11 mouse cellular contexts compared by ENCODE assay signal in the genomic region with DNA sequence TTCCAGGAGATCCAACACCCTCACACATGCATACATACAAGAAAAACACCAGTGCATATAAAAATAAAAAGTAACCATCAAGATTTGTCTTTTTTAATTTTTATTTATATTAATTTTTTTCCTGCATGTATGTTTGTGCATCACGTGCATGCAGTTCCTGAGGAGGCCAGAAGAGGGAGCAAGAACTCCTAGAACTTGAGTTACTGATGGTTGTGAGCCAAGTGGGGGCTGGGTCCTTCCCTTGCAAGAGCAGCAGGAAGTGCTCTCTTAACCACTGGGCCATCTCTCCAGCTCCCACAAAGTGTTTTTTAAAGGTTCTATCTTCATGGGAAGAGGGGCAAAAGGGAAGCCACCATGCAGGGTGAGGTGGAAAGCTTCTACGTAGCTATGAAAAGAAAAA. TPM values are rescaled to one million over a fixed set of nuclear protein-coding genes. Genes with fewer than 3 reads are reported as not detected.
DNase-seq lines count a peak whose midpoint lies in the region; ATAC-seq and TF ChIP-seq lines count a peak whose summit lies in the region.
"Had no signal": no experiment of that assay in that cellular context is flagged by ENCODE, and none has a peak within 500 bp of the region (broad histone marks: within the 10 kb centered on the region; RNA-seq: fewer than 3 reads in every experiment).

No protein-coding gene starts in this region.

- WGBS in intestine, postnatal 0 days: 93% methylated on average over 2 of the region's 2 CpGs
- 94% methylated on average over 2 of the region's 2 CpGs for WGBS in intestine, embryonic 15.5 days

- no peak for TF ChIP-seq POLR2A in cortical plate, adult 2 months (IDR thresholded peaks at IDR 0.05; ENCODE audit: extremely low read depth, insufficient read depth, low read length)

- H3K9me3 ChIP-seq in intestine, postnatal 0 days (ENCODE audit: control insufficient read depth): no peaks in the 10 kb centered on the region
- no peaks in the 10 kb centered on the region for H3K9me3 ChIP-seq in intestine, embryonic 15.5 days
- H3K9me3 ChIP-seq: hindbrain, embryonic 15.5 days had no signal

- no peak overlapping the region for H3K9ac ChIP-seq in intestine, postnatal 0 days (ENCODE audit: low read depth, low read length)
- H3K9ac ChIP-seq in intestine, embryonic 15.5 days: no peak overlapping the region
- H3K9ac ChIP-seq: hindbrain, embryonic 15.5 days had no signal

- TF ChIP-seq CTCF in intestine, postnatal 0 days (IDR thresholded peaks at IDR 0.05; ENCODE audit: low read depth): peak; percentile 70
- TF ChIP-seq CTCF in cortical plate, adult 2 months (IDR thresholded peaks at IDR 0.05; ENCODE audit: extremely low read depth, insufficient read depth, low read length): peak; percentile 29; the same call in 1 of the 2 replicates

- H3K4me1 ChIP-seq in intestine, postnatal 0 days (replicated peaks; ENCODE audit: control insufficient read depth, insufficient read depth, low read length): 0 out of 2 replicates have a peak, but pooled peaks cover 9% of the 10 kb centered on the region
- H3K4me1 ChIP-seq in intestine, embryonic 15.5 days (replicated peaks): peaks cover 29% of the 10 kb centered on the region
- H3K4me1 ChIP-seq in cortical plate, adult 2 months (ENCODE audit: control insufficient read depth, insufficient read depth, low read length): peaks cover 13% of the 10 kb centered on the region

- ATAC-seq in intestine, postnatal 0 days: no peak
- ATAC-seq in intestine, embryonic 15.5 days: no peak

- no peak overlapping the region for H3K4me2 ChIP-seq in intestine, postnatal 0 days (replicated peaks; ENCODE audit: low read depth)
- H3K4me2 ChIP-seq in intestine, embryonic 15.5 days (replicated peaks): no peak overlapping the region
- H3K4me2 ChIP-seq: hindbrain, embryonic 15.5 days had no signal

- peak; percentile 63 for DNase-seq in thymus, postnatal 0 days (ENCODE audit: low spot score)
- DNase-seq in thymus, adult 18-20 months: no peak
- peak; percentile 50 for DNase-seq in thymus, postnatal 25 days
- no peak for DNase-seq in urinary bladder, postnatal 4 days (ENCODE audit: low spot score in 2 of 2)
- DNase-seq in layer of hippocampus, postnatal 36 days: no peak

- no peak overlapping the region; the same call in 1 of the 2 replicates for H3K27ac ChIP-seq in intestine, postnatal 0 days (ENCODE audit: low read depth, low read length)
- no peak overlapping the region for H3K27ac ChIP-seq in intestine, embryonic 15.5 days
- H3K27ac ChIP-seq in cortical plate, adult 2 months (ENCODE audit: insufficient read depth, low read length): no peak overlapping the region
- H3K27ac ChIP-seq: hindbrain, embryonic 15.5 days had no signal

- H3K4me3 ChIP-seq in intestine, postnatal 0 days (ENCODE audit: low read depth, low read length): no peak overlapping the region
- H3K4me3 ChIP-seq in intestine, embryonic 15.5 days (replicated peaks): no peak overlapping the region
- no peak overlapping the region for H3K4me3 ChIP-seq in cortical plate, adult 2 months (ENCODE audit: insufficient read depth, low read length)
- H3K4me3 ChIP-seq: hindbrain, embryonic 15.5 days; megakaryocyte, embryonic 14.5 days had no signal

- H3K27me3 ChIP-seq in intestine, postnatal 0 days (replicated peaks; ENCODE audit: control insufficient read depth, insufficient read depth, low read length): no peaks in the 10 kb centered on the region
- H3K27me3 ChIP-seq in intestine, embryonic 15.5 days (replicated peaks): no peaks in the 10 kb centered on the region
- H3K27me3 ChIP-seq: hindbrain, embryonic 15.5 days had no signal

- H3K36me3 ChIP-seq in intestine, postnatal 0 days (ENCODE audit: control insufficient read depth, insufficient read depth): peaks cover 36% of the 10 kb centered on the region
- H3K36me3 ChIP-seq in intestine, embryonic 15.5 days: peaks cover 40% of the 10 kb centered on the region

RNA-seq across cellular contexts. Expression of a gene that starts 9.1 kb away (rescaled TPM):
- 27.8 and 30.0 TPM in 2 replicates for polyA plus RNA-seq in intestine, postnatal 0 days (2015; fragmentation: Nextera tagmentation; extraction: Ambion mirVana)
- 54.0 and 54.2 TPM in 2 replicates for polyA plus RNA-seq in intestine, embryonic 15.5 days (2015; fragmentation: Nextera tagmentation; extraction: Ambion mirVana)
- polyA plus RNA-seq in thymus, postnatal 0 days (2015; fragmentation: Nextera tagmentation; extraction: Ambion mirVana): 33.7 and 33.8 TPM in 2 replicates
- polyA plus RNA-seq in cortical plate, adult 2 months (2012; rRNA removed): 42.8 and 44.9 TPM in 2 replicates
- 10 to 100 TPM; 62.7 to 63.9 TPM for total RNA-seq in layer of hippocampus, postnatal 36 days (2021)
- total RNA-seq: common myeloid progenitor, adult 5-6 weeks had no signal

RNA-seq across cellular contexts. Expression of a gene that starts 21.8 kb away (rescaled TPM):
- 16.9 and 18.1 TPM in 2 replicates for polyA plus RNA-seq in intestine, postnatal 0 days (2015; fragmentation: Nextera tagmentation; extraction: Ambion mirVana)
- 43.8 TPM in 2 replicates for polyA plus RNA-seq in intestine, embryonic 15.5 days (2015; fragmentation: Nextera tagmentation; extraction: Ambion mirVana)
- polyA plus RNA-seq in thymus, postnatal 0 days (2015; fragmentation: Nextera tagmentation; extraction: Ambion mirVana): 267 and 319 TPM in 2 replicates
- polyA plus RNA-seq in cortical plate, adult 2 months (2012; rRNA removed): 29.8 and 32.9 TPM in 2 replicates
- 10 to 100 TPM; 31.1 to 32.1 TPM for total RNA-seq in layer of hippocampus, postnatal 36 days (2021)

RNA-seq across cellular contexts. Expression of a gene that starts 27.9 kb away (rescaled TPM):
- polyA plus RNA-seq in intestine, postnatal 0 days (2015; fragmentation: Nextera tagmentation; extraction: Ambion mirVana): 6.0 and 6.3 TPM in 2 replicates
- polyA plus RNA-seq in intestine, embryonic 15.5 days (2015; fragmentation: Nextera tagmentation; extraction: Ambion mirVana): 18.3 and 18.9 TPM in 2 replicates
- polyA plus RNA-seq in thymus, postnatal 0 days (2015; fragmentation: Nextera tagmentation; extraction: Ambion mirVana): 22.5 and 27.0 TPM in 2 replicates
- polyA plus RNA-seq in cortical plate, adult 2 months (2012; rRNA removed): 34.5 and 38.9 TPM in 2 replicates
- 10 to 100 TPM; 41.8 to 43.4 TPM for total RNA-seq in layer of hippocampus, postnatal 36 days (2021)

RNA-seq across cellular contexts. Expression of a gene that starts 51.8 kb away (rescaled TPM):
- polyA plus RNA-seq in intestine, postnatal 0 days (2015; fragmentation: Nextera tagmentation; extraction: Ambion mirVana): 2.8 and 16.7 TPM in 2 replicates
- polyA plus RNA-seq in intestine, embryonic 15.5 days (2015; fragmentation: Nextera tagmentation; extraction: Ambion mirVana): 0.39 and 0.44 TPM in 2 replicates
- 0.10 and 0.17 TPM in 2 replicates for polyA plus RNA-seq in thymus, postnatal 0 days (2015; fragmentation: Nextera tagmentation; extraction: Ambion mirVana)
- 0.06 TPM in 1 of 2 replicates, not detected in the other for polyA plus RNA-seq in cortical plate, adult 2 months (2012; rRNA removed)
- total RNA-seq in layer of hippocampus, postnatal 36 days (2021): not detected
- total RNA-seq: common myeloid progenitor, adult 5-6 weeks had no signal

Comparison
In these comparisons a context has a peak if more than half of its experiments do, and no peak if none do; other contexts are left out.
1. DNase-seq: peak in thymus, postnatal 0 days (single experiment) and thymus, postnatal 25 days (single experiment); none in thymus, adult 18-20 months (0 of 2), urinary bladder, postnatal 4 days (0 of 2) and layer of hippocampus, postnatal 36 days (0 of 2).